Mouse (Mus musculus): ENCODE measurements around the gene Cask. TPM values are rescaled to one million over a fixed set of nuclear protein-coding genes. Genes with fewer than 3 reads are reported as not detected.

Gene Cask
- polyA plus RNA-seq, 1 experiment from 2014 or later = 20.0 TPM

- H3K9me3 ChIP-seq (ENCODE audit: control insufficient read depth, low read length) = no peaks in the 10 kb centered on the region
- ATAC-seq (ENCODE audit: low FRiP score) (no peak), DNase-seq (ENCODE audit: low spot score, missing footprints) (no peak)
- no peak overlapping the region for H3K9ac ChIP-seq (ENCODE audit: low read length)
- WGBS = 82% methylated on average over 4 of the region's 4 CpGs
- H3K4me2 ChIP-seq = no peak overlapping the region
- H3K4me1 ChIP-seq (ENCODE audit: control insufficient read depth, insufficient read depth, low read length) = no peaks in the 10 kb centered on the region
- H3K27me3 ChIP-seq (ENCODE audit: control insufficient read depth, insufficient read depth, low read length) = no peaks in the 10 kb centered on the region; the same call in 1 of the 2 replicates
- no peak overlapping the region for H3K4me3 ChIP-seq (ENCODE audit: low read depth, low read length)
- H3K27ac ChIP-seq (ENCODE audit: low read depth, low read length) = no peak overlapping the region
- H3K36me3 ChIP-seq (ENCODE audit: control insufficient read depth, insufficient read depth, low read length) = no peaks in the 10 kb centered on the region
Measured at GRCm38 (mm10) chrX:13621473-13621872, 229.7 kb downstream of the Cask start.

- Histone ChIP-seq H3K4me3 (ENCODE audit: low read depth, low read length) (no peak overlapping the region), H3K9me3 (ENCODE audit: control insufficient read depth, low read length) (no peaks in the 10 kb centered on the region), H3K9ac (ENCODE audit: low read length) (no peak overlapping the region), H3K27ac (ENCODE audit: low read depth, low read length) (no peak overlapping the region), H3K4me2 (no peak overlapping the region), H3K27me3 (ENCODE audit: control insufficient read depth, insufficient read depth, low read length) (no peaks in the 10 kb centered on the region; the same call in 1 of the 2 replicates), H3K4me1 (ENCODE audit: control insufficient read depth, insufficient read depth, low read length) (no peaks in the 10 kb centered on the region), H3K36me3 (ENCODE audit: control insufficient read depth, insufficient read depth, low read length) (no peaks in the 10 kb centered on the region)
- no peak for DNase-seq (ENCODE audit: low spot score, missing footprints)
- 81% methylated on average over 4 of the region's 4 CpGs for WGBS
- ATAC-seq (ENCODE audit: low FRiP score) = no peak
Measured at GRCm38 (mm10) chrX:13618476-13618875, 232.7 kb downstream of the Cask start.

DNA sequence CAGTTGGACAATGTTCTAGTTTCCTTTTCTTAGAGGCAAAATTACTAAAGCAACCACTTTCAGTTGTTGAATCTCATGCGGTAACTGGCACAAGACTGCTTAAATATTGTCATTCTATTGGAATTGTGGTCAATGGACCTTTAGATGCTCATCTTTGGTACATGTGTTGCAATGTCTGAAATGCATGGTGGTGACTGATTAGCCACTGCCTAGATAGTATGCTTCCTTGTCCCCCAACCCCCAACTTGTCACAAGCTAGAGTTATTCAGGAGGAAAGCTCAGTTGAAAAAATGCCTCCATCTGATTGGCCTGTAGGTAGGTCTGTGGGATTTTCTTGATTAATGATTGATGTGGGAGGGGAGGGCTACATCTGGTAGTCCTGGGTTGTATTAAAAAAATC, 233.9 kb downstream of the Cask start:
- ATAC-seq (ENCODE audit: low FRiP score) = no peak
- Histone ChIP-seq H3K4me1 (ENCODE audit: control insufficient read depth, insufficient read depth, low read length) (no peaks in the 10 kb centered on the region), H3K9me3 (ENCODE audit: control insufficient read depth, low read length) (no peaks in the 10 kb centered on the region), H3K36me3 (ENCODE audit: control insufficient read depth, insufficient read depth, low read length) (no peaks in the 10 kb centered on the region), H3K4me2 (no peak overlapping the region), H3K27ac (ENCODE audit: low read depth, low read length) (no peak overlapping the region), H3K27me3 (ENCODE audit: control insufficient read depth, insufficient read depth, low read length) (no peaks in the 10 kb centered on the region; the same call in 1 of the 2 replicates), H3K4me3 (ENCODE audit: low read depth, low read length) (no peak overlapping the region), H3K9ac (ENCODE audit: low read length) (no peak overlapping the region)
- DNase-seq (ENCODE audit: low spot score, missing footprints) = no peak
- 91% methylated on average over 1 of the region's 1 CpGs for WGBS

DNA sequence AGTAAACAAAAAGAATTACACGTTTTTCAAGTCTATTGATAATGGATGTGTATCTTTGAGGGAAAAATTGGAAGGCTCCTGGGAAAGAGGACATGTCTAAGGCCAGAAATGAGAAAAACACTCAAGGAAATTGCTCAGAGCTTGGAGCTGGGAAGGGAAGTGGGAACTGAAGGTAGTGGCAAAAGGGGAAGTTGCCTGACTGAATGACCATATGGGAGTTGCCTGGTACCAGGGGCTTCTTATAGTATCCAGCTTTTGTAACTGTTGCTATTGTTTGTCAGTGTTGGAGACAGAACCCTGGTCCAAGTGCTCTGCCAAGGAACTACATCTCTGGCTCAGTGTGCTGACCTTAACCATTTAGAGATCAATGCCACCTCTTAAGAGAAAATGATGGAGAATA, 234.4 kb downstream of the Cask start:
- ATAC-seq (ENCODE audit: low FRiP score) (no peak), DNase-seq (ENCODE audit: low spot score, missing footprints) (no peak)
- 61% methylated on average over 1 of the region's 1 CpGs for WGBS
- Histone ChIP-seq H3K4me3 (ENCODE audit: low read depth, low read length) (no peak overlapping the region), H3K27me3 (ENCODE audit: control insufficient read depth, insufficient read depth, low read length) (no peaks in the 10 kb centered on the region; the same call in 1 of the 2 replicates), H3K27ac (ENCODE audit: low read depth, low read length) (no peak overlapping the region), H3K9me3 (ENCODE audit: control insufficient read depth, low read length) (no peaks in the 10 kb centered on the region), H3K36me3 (ENCODE audit: control insufficient read depth, insufficient read depth, low read length) (no peaks in the 10 kb centered on the region), H3K9ac (ENCODE audit: low read length) (no peak overlapping the region), H3K4me1 (ENCODE audit: control insufficient read depth, insufficient read depth, low read length) (no peaks in the 10 kb centered on the region), H3K4me2 (no peak overlapping the region)

- H3K4me1 ChIP-seq (ENCODE audit: control insufficient read depth, insufficient read depth, low read length) = no peaks in the 10 kb centered on the region
- H3K9ac ChIP-seq (ENCODE audit: low read length) = no peak overlapping the region
- H3K36me3 ChIP-seq (ENCODE audit: control insufficient read depth, insufficient read depth, low read length) = no peaks in the 10 kb centered on the region
- H3K27ac ChIP-seq (ENCODE audit: low read depth, low read length) = no peak overlapping the region
- 89% methylated on average over 2 of the region's 2 CpGs for whole genome bisulfite sequencing
- H3K4me3 ChIP-seq (ENCODE audit: low read depth, low read length) = no peak overlapping the region
- no peak overlapping the region for H3K4me2 ChIP-seq
- no peak for DNase-seq (ENCODE audit: low spot score, missing footprints)
- H3K27me3 ChIP-seq (ENCODE audit: control insufficient read depth, insufficient read depth, low read length) = no peaks in the 10 kb centered on the region
- no peak for ATAC-seq (ENCODE audit: low FRiP score)
- H3K9me3 ChIP-seq (ENCODE audit: control insufficient read depth, low read length) = no peaks in the 10 kb centered on the region
Measured at GRCm38 (mm10) chrX:13612115-13612514, 239.1 kb downstream of the Cask start.

GRCm38 (mm10) chrX:13611114-13611513, 240.1 kb downstream of the Cask start:
- Histone ChIP-seq H3K9ac (ENCODE audit: low read length) (no peak overlapping the region), H3K9me3 (ENCODE audit: control insufficient read depth, low read length) (no peaks in the 10 kb centered on the region), H3K4me1 (ENCODE audit: control insufficient read depth, insufficient read depth, low read length) (no peaks in the 10 kb centered on the region), H3K4me3 (ENCODE audit: low read depth, low read length) (no peak overlapping the region), H3K36me3 (ENCODE audit: control insufficient read depth, insufficient read depth, low read length) (no peaks in the 10 kb centered on the region), H3K4me2 (no peak overlapping the region), H3K27me3 (ENCODE audit: control insufficient read depth, insufficient read depth, low read length) (no peaks in the 10 kb centered on the region), H3K27ac (ENCODE audit: low read depth, low read length) (no peak overlapping the region)
- ATAC-seq (ENCODE audit: low FRiP score) = no peak
- DNase-seq (ENCODE audit: low spot score, missing footprints) = no peak
- WGBS = 91% methylated on average over 5 of the region's 5 CpGs

GRCm38 (mm10) chrX:13607752-13608151, 243.4 kb downstream of the Cask start:
- no peaks in the 10 kb centered on the region for H3K27me3 ChIP-seq (ENCODE audit: control insufficient read depth, insufficient read depth, low read length)
- ATAC-seq (ENCODE audit: low FRiP score) = no peak
- H3K4me3 ChIP-seq (ENCODE audit: low read depth, low read length) = no peak overlapping the region
- H3K4me2 ChIP-seq = no peak overlapping the region
- no peak overlapping the region for H3K9ac ChIP-seq (ENCODE audit: low read length)
- no peak overlapping the region for H3K27ac ChIP-seq (ENCODE audit: low read depth, low read length)
- WGBS = 63% methylated on average over 3 of the region's 3 CpGs
- no peaks in the 10 kb centered on the region for H3K4me1 ChIP-seq (ENCODE audit: control insufficient read depth, insufficient read depth, low read length)
- H3K36me3 ChIP-seq (ENCODE audit: control insufficient read depth, insufficient read depth, low read length) = no peaks in the 10 kb centered on the region
- DNase-seq (ENCODE audit: low spot score, missing footprints) = no peak
- no peaks in the 10 kb centered on the region for H3K9me3 ChIP-seq (ENCODE audit: control insufficient read depth, low read length)

DNA sequence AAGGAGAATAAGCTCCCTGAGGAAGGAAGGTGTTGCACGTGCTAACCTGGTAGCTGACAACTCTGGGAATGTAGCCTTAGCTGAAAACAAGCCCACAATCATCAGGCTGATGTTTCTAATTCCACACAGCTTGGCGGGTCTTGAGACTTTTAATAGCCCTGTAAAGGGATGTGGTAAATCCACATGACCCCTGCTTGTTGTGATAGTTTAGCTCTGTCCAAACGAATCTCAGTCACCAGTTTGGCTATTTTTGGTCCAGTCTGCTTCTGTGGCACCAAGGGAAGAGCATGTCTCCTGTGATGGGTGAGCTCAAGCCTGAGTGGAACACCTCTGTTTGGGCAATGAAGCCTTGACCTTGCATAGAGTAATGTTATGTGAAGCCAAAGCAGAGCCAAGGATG, 244.4 kb downstream of the Cask start:
- no peak for ATAC-seq (ENCODE audit: low FRiP score)
- 73% methylated on average over 3 of the region's 3 CpGs for WGBS
- Histone ChIP-seq H3K9me3 (ENCODE audit: control insufficient read depth, low read length) (no peaks in the 10 kb centered on the region), H3K27ac (ENCODE audit: low read depth, low read length) (no peak overlapping the region), H3K9ac (ENCODE audit: low read length) (no peak overlapping the region), H3K27me3 (ENCODE audit: control insufficient read depth, insufficient read depth, low read length) (no peaks in the 10 kb centered on the region), H3K4me1 (ENCODE audit: control insufficient read depth, insufficient read depth, low read length) (no peaks in the 10 kb centered on the region), H3K4me2 (no peak overlapping the region), H3K4me3 (ENCODE audit: low read depth, low read length) (no peak overlapping the region), H3K36me3 (ENCODE audit: control insufficient read depth, insufficient read depth, low read length) (no peaks in the 10 kb centered on the region)
- no peak for DNase-seq (ENCODE audit: low spot score, missing footprints)

DNA sequence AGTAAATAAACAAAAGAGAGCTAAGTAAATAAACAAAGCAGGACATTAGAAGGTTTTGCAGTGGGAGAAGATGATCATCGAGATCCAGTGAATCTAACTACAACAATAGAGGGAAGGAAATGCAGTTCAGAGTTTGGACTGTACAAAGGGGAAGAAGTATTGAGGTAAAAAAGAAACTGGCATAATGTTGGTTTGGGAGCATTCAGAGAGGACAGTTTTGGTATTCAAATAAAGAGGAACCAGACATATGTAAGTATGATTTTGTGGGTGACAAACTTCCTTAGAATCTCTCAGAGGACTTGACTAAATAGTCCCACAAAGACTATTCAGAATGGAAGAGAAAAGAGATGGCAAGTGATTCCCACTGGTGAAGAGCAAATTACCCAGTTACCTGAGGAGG, 251.2 kb downstream of the Cask start:
- H3K9me3 ChIP-seq (ENCODE audit: control insufficient read depth, low read length) = no peaks in the 10 kb centered on the region
- no peak for ATAC-seq (ENCODE audit: low FRiP score)
- 65% methylated on average over 1 of the region's 1 CpGs for WGBS

GRCm38 (mm10) chrX:13599373-13599772, 251.8 kb downstream of the Cask start:
- no peak for ATAC-seq (ENCODE audit: low FRiP score)
- H3K4me2 ChIP-seq = no peak overlapping the region
- H3K9ac ChIP-seq (ENCODE audit: low read length) = no peak overlapping the region
- WGBS = 78% methylated on average over 2 of the region's 2 CpGs
- H3K36me3 ChIP-seq (ENCODE audit: control insufficient read depth, insufficient read depth, low read length) = no peaks in the 10 kb centered on the region
- H3K27ac ChIP-seq (ENCODE audit: low read depth, low read length) = no peak overlapping the region
- no peak for DNase-seq (ENCODE audit: low spot score, missing footprints)
- H3K27me3 ChIP-seq (ENCODE audit: control insufficient read depth, insufficient read depth, low read length) = no peaks in the 10 kb centered on the region
- H3K9me3 ChIP-seq (ENCODE audit: control insufficient read depth, low read length) = no peaks in the 10 kb centered on the region
- H3K4me1 ChIP-seq (ENCODE audit: control insufficient read depth, insufficient read depth, low read length) = no peaks in the 10 kb centered on the region
- no peak overlapping the region for H3K4me3 ChIP-seq (ENCODE audit: low read depth, low read length)

More for the DNA sequence above, 251.2 kb downstream of the Cask start:
- Histone ChIP-seq H3K4me3 (ENCODE audit: low read depth, low read length) (no peak overlapping the region), H3K27ac (ENCODE audit: low read depth, low read length) (no peak overlapping the region), H3K27me3 (ENCODE audit: control insufficient read depth, insufficient read depth, low read length) (no peaks in the 10 kb centered on the region), H3K4me2 (no peak overlapping the region), H3K9ac (ENCODE audit: low read length) (no peak overlapping the region), H3K36me3 (ENCODE audit: control insufficient read depth, insufficient read depth, low read length) (no peaks in the 10 kb centered on the region), H3K4me1 (ENCODE audit: control insufficient read depth, insufficient read depth, low read length) (no peaks in the 10 kb centered on the region)
- no peak for DNase-seq (ENCODE audit: low spot score, missing footprints)
